Mouse (Mus musculus): ENCODE data around the gene 1700001F09Rik. TPM values are rescaled to one million over a fixed set of nuclear protein-coding genes. Genes with fewer than 3 reads are reported as not detected.

The 1700001F09Rik gene
- polyA plus RNA-seq (2012; rRNA removed), result not detected in 2 replicates

GRCm38 (mm10) chr14:43347711-43348110 lies at the start of gene 1700001F09Rik:
TSS of gene 1700001F09Rik (minus strand) at chr14:43347811.

GRCm38 (mm10) chr14:43293503-43293902 lies 54.1 kb downstream of the 1700001F09Rik start, which contains the start of gene Gm8127:
TSS of gene Gm8127 (minus strand) at chr14:43293832.

Other genes starting within 250 kb of the 1700001F09Rik start
- gene Gm8104, start 247.2 kb downstream of the 1700001F09Rik start, polyA plus RNA-seq (2012; rRNA removed), result not detected in 2 replicates
- not detected in 2 replicates for gene Gm7233, start 167.9 kb downstream of the 1700001F09Rik start, polyA plus RNA-seq (2012; rRNA removed)
- gene Gm8122, start 112.5 kb downstream of the 1700001F09Rik start, polyA plus RNA-seq (2012; rRNA removed), result not detected in 2 replicates
- not detected in 2 replicates for gene Gm8126, start 89.2 kb downstream of the 1700001F09Rik start, polyA plus RNA-seq (2012; rRNA removed)
- gene Gm9732, start 72.8 kb downstream of the 1700001F09Rik start, polyA plus RNA-seq (2012; rRNA removed), result not detected in 2 replicates
- gene Gm8127, start 54.0 kb downstream of the 1700001F09Rik start, polyA plus RNA-seq (2012; rRNA removed), result not detected in 2 replicates
- gene Gm8138, start 68.5 kb upstream of the 1700001F09Rik start, polyA plus RNA-seq (2012; rRNA removed), result not detected in 2 replicates
- gene Gm5799, start 195.8 kb upstream of the 1700001F09Rik start, polyA plus RNA-seq (2012; rRNA removed), result not detected in 2 replicates
- gene Gm17654, start 231.3 kb upstream of the 1700001F09Rik start, polyA plus RNA-seq (2012; rRNA removed), result not detected in 2 replicates